Mouse (Mus musculus): ENCODE measurements around the gene Tubb5. TPM values are rescaled to one million over a fixed set of nuclear protein-coding genes. Genes with fewer than 3 reads are reported as not detected.

Tubb5 gene
- polyA plus RNA-seq, 1 experiment = 32.5 TPM

DNA sequence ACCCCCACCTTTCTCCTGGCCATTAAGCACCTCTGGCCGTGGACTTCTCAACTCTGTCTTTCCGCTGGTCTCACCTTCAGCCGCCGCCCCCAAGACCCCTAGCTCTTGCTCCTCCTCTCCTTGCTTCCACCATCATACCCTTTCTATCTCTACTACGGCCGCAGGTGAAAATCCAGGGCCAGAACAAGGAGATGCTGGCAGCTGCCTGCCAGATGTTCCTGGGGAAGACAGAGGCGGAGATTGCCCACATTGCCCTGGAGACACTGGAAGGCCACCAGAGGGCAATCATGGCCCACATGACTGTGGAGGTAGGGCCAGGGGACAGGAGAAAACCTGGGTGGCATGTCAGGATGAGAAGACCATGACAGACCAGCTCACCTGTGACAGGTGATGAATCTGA is 13.7 kb downstream of the Tubb5 start:
- Histone ChIP-seq H3K4me3 (ENCODE audit: insufficient read depth, low read depth, low read length) (peak overlapping the region; percentile 77; the same call in 1 of the 2 replicates), H3K4me1 (ENCODE audit: control insufficient read depth, insufficient read depth, insufficient read length, low read length) (peaks cover 2% of the 10 kb centered on the region; the same call in 1 of the 2 replicates), H3K27ac (replicated peaks; ENCODE audit: low read depth, low read length) (no peak overlapping the region)

DNA sequence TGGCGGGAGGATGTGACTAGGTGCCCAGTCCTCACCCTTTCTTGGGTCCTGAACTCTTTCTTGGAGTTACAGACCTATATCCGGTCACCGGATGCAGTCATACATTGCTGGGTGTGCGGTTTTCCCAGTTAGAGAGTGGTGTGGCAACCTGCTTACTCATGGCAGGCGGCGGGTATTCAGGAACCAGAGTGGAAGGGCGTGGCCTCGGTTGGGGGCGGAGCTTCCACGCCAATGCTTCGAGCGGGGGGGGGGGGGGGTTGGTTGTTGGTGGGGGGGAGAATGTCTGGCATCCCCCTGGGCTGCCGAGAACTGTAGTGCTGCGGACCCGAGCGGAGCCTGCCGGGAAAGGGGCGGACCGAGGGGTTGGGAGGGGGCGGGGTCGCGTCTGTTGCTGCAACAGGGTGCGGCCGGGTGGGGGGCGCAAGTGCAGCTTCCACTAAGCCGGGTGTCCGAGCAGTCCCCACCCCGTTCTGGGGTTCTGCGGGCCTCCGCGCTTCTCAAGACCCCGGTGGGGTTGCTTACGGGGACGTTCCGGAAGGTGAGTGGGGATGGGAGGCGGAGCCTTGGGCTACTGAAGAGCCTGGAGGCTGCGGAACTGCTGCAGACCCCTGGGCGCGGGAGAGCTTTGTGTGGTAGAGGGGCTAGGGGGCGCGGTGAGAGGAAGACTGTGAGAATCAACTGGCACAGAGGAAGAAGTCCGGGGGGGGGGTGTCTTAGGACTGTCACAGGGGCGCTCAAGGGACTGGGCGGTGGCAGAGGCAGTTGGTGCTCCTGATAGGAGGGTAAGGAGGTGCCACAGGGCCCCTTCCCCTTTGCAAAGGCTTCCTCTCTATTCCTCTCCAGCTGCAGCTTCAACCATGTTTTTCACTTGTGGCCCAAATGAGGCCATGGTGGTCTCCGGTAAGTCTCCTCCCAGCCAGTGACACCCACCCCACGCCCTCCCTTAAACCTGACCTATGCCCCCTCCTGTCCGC is 14.9 kb downstream of the Tubb5 start, which contains the start of gene Flot1:
Flot1 (plus strand) TSS at position 267 of the 974 bp plus-strand sequence.
- H3K27ac ChIP-seq (replicated peaks; ENCODE audit: low read depth, low read length) = peak within 1 kb of the TSS; percentile 90
- H3K4me3 ChIP-seq (ENCODE audit: insufficient read depth, low read depth, low read length) = peak within 1 kb of the TSS; percentile 86
- peaks cover 2% of the 10 kb centered on the region; the same call in 1 of the 2 replicates for H3K4me1 ChIP-seq (ENCODE audit: control insufficient read depth, insufficient read depth, insufficient read length, low read length)

DNA sequence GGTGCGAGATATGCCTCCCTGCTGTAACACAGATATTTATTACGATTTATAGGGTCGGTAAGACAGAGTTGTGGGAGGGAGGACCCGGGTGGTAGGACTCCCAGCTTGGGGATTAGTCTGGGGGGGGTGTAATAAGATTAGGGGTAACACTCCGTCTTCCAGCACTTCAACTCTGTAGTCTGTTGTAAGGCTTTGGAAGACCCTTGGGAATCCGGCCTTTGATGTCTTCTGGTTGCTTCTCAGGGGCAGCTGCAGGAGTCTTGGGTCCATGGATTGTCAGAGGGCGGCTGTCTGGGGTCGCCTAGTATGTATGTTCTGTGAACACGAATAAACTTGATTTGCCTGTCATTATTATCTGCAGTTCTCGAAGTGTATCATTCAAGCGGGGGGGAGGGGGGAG is 15.5 kb downstream of the Tubb5 start:
- Histone ChIP-seq H3K4me1 (ENCODE audit: control insufficient read depth, insufficient read depth, insufficient read length, low read length) (peaks cover 2% of the 10 kb centered on the region; the same call in 1 of the 2 replicates), H3K27ac (replicated peaks; ENCODE audit: low read depth, low read length) (peak overlapping the region; percentile 90), H3K4me3 (ENCODE audit: insufficient read depth, low read depth, low read length) (peak overlapping the region; percentile 86)

DNA sequence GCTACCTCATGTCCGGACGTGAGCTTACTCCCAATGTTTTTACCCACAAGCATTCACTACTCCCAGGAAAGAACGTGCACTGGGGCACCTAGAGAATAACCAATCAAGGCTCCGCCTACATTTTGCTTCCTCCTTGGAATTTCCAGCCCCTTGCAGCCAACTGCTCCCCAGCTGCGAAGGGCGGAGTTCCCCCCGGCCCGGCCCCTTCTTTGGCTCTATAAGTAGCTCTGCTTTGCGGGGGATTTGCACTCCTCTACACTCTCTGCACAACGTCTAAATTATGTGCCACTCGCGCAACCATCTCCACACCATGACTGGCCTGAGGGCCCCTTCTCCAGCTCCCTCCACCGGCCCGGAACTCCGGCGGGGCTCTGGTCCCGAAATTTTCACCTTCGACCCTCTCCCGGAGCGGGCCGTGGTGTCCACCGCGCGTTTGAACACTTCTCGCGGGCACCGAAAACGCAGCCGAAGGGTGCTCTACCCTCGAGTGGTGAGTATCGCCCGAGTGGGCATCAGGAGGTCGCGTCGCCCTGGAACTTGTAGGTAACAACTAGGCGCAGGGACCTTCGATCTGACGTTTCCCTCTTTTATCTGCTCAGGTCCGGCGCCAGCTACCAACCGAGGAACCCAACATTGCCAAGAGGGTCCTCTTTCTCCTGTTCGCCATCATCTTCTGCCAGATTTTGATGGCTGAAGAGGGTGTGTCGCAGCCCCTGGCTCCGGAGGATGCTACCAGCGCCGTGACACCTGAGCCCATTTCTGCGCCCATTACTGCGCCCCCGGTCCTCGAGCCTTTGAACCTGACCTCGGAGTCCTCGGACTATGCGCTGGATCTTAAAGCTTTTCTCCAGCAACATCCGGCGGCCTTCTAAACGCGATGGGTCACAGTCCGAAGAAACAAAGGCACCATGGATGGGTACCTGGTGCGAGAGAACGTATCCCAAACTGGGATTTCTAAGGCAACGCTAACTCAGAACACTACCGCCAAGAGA is 16.4 kb downstream of the Tubb5 start, which contains the start of gene Ier3:
Ier3 (plus strand) TSS at position 246 of the 992 bp plus-strand sequence.
- H3K27ac ChIP-seq (replicated peaks; ENCODE audit: low read depth, low read length) = peak within 1 kb of the TSS; percentile 90
- peaks cover 2% of the 10 kb centered on the region; the same call in 1 of the 2 replicates for H3K4me1 ChIP-seq (ENCODE audit: control insufficient read depth, insufficient read depth, insufficient read length, low read length)
- H3K4me3 ChIP-seq (ENCODE audit: insufficient read depth, low read depth, low read length) = peak within 1 kb of the TSS; percentile 86

DNA sequence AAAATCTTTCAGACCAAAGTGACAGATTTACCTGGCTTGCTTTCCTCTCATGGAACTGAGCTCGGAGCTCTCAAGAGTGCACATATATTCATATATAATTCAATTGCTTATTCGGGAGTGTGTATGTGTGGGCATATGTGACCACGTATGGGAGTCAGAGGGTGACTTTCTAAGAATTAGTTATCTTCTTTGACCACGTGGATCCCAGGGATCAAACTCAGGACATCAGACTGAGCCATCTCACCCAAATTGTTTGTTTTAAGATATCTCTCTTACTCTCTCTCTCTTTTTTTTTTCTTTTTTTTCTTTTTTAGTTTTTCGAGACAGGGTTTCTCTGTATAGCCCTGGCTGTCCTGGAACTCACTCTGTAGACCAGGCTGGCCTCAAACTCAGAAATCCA is 18.0 kb downstream of the Tubb5 start:
- no peak overlapping the region for H3K27ac ChIP-seq (replicated peaks; ENCODE audit: low read depth, low read length)
- H3K4me1 ChIP-seq (ENCODE audit: control insufficient read depth, insufficient read depth, insufficient read length, low read length) = peaks cover 2% of the 10 kb centered on the region; the same call in 1 of the 2 replicates
- H3K4me3 ChIP-seq (ENCODE audit: insufficient read depth, low read depth, low read length) = no peak overlapping the region

DNA sequence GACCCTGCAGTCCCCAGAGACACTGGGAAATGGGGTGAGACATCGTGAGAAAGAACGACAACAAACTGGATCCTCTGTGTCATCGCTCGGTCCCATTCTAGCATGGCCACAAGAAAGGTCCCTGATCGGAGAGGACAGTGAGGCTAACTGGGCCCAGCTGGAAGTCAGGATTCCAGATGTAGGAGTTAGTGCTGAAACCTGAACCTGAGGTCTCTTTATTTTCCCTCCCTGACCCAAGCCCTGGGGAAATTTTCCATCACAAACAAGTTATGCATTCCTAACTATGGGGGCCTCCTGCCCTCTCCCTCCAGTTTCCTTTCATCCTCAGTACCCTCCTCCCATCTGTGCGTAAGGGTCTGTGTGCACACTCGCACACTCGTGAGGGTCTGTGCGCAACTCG is 20.9 kb downstream of the Tubb5 start:
- no peak overlapping the region for H3K27ac ChIP-seq (replicated peaks; ENCODE audit: low read depth, low read length)
- peaks cover 22% of the 10 kb centered on the region for H3K4me1 ChIP-seq (ENCODE audit: control insufficient read depth, insufficient read depth, insufficient read length, low read length)
- no peak overlapping the region for H3K4me3 ChIP-seq (ENCODE audit: insufficient read depth, low read depth, low read length)

DNA sequence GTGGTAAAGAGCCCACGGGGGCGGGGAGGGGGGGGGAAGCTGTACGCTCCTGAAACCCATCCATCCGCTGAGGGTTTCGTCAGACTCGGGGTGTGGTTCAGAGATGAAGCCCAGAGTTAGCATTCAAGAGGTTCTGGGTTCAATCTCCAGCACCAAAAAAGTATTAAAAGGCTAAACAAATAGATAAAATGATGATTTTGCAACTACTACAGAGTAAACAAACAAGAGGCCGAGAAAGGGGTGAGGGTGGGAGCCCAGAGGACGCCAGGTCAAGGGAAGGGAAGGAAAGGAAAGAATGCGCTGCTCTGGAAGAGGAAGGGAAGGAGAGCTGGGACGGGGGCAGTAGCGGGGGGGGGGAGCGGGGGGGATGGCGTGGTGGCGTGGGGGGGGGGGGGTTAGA is 21.4 kb downstream of the Tubb5 start:
- Histone ChIP-seq H3K27ac (replicated peaks; ENCODE audit: low read depth, low read length) (no peak overlapping the region), H3K4me3 (ENCODE audit: insufficient read depth, low read depth, low read length) (no peak overlapping the region), H3K4me1 (ENCODE audit: control insufficient read depth, insufficient read depth, insufficient read length, low read length) (peaks cover 22% of the 10 kb centered on the region)

DNA sequence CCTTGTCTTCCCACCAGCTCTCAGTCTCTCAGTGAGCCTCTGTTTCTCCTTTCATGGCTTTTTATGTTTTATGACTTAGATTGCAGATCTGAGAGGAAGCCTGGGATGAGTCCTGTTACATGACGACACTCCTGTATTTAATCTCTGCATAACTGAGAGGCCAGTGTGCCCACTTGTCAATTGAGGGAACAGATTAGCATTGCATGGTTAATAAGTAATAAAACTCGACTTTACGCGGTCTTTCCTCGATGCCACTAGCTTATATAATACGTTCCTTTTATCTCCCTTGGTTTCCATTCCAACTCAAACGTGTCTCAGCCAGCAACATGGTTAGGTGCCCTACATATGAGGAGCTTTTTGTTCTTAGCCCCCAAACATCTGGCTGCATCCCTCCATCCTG is 22.3 kb downstream of the Tubb5 start:
- H3K4me3 ChIP-seq (ENCODE audit: insufficient read depth, low read depth, low read length) = no peak overlapping the region
- peaks cover 24% of the 10 kb centered on the region for H3K4me1 ChIP-seq (ENCODE audit: control insufficient read depth, insufficient read depth, insufficient read length, low read length)
- no peak overlapping the region for H3K27ac ChIP-seq (replicated peaks; ENCODE audit: low read depth, low read length)

DNA sequence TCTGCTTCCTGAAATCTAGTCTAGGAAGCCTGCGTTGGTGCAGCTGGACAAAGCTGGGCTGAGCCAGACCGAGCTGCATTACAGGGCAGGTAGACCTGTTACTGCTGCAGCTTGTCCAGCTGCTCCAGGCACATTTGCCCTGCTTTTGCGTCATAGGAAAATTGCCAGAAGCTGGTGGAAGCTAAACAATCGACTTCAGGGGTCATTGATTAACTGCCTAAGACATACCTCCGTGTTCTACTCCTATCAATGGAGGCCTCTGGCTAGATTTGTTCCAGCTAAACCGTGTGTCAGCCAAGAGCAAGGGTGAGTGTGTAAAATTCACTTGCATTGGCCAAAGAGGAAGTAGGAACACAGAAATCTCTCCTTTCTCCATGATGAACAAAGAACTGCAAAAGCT is 23.4 kb downstream of the Tubb5 start:
- Histone ChIP-seq H3K27ac (replicated peaks; ENCODE audit: low read depth, low read length) (peak overlapping the region; percentile 58), H3K4me1 (ENCODE audit: control insufficient read depth, insufficient read depth, insufficient read length, low read length) (peaks cover 23% of the 10 kb centered on the region), H3K4me3 (ENCODE audit: insufficient read depth, low read depth, low read length) (no peak overlapping the region)

DNA sequence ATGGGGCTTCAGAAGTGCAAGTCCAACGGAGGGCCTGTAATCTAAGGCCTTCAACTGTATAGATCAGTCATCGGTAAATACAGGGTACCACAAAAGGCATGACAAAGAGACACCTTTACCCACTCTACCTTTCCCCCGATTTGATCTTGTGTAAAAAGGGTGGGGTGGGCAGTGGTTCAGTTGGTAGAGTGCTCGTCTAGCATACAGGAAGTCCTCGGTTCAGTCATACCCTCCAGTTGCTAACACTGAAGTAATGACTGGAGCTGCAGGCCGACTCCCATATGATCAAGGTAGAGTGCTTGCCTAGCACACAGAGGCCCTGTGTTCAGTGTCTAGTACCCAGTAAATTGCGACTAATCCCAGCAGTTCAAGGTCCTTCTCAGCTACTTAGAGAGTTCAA is 24.5 kb downstream of the Tubb5 start:
- H3K4me1 ChIP-seq (ENCODE audit: control insufficient read depth, insufficient read depth, insufficient read length, low read length) = peaks cover 27% of the 10 kb centered on the region
- no peak overlapping the region for H3K4me3 ChIP-seq (ENCODE audit: insufficient read depth, low read depth, low read length)
- peak overlapping the region; percentile 81 for H3K27ac ChIP-seq (replicated peaks; ENCODE audit: low read depth, low read length)

DNA sequence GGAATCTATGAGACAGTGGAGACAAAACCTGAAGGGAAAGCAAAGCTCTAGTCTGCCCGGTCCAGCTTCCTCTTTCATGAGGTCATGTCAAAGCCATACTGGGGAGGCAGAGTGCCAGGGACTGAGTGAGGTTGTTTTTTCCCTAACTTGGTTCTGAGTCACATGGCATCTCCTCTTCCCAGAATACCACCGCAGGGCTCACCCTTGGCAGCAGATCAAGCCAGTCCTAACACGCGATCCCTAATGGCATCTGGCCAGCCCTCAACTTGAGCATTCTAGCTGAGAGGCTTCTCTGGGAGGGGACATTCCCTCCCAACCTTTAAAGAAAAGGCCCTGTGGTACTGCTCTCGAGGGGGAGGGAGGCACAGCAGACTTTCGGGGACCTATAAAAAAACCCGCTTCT is 24.9 kb downstream of the Tubb5 start:
- peak overlapping the region; percentile 92 for H3K27ac ChIP-seq (replicated peaks; ENCODE audit: low read depth, low read length)
- H3K4me3 ChIP-seq (ENCODE audit: insufficient read depth, low read depth, low read length) = no peak overlapping the region
- peaks cover 30% of the 10 kb centered on the region for H3K4me1 ChIP-seq (ENCODE audit: control insufficient read depth, insufficient read depth, insufficient read length, low read length)

DNA sequence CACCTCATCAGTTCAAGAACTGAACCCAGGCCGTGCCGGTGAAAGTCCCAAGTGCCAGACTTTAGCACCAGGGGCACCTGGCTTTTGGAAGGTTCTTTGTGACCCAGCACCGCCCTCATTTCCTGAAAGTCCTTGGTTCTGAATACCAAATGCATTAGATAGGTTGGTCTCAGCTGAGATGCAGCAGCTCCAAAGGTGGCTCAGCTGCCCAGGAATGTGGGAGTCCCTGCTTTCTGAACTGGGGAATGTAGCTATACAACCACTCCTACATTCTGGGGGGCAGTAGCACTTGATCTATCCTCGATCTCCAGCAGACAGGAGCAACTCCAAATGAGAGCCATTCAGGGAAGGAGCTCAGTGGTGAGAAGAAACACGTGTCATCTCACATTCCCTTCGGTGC is 25.4 kb downstream of the Tubb5 start:
- H3K4me1 ChIP-seq (ENCODE audit: control insufficient read depth, insufficient read depth, insufficient read length, low read length) = peaks cover 32% of the 10 kb centered on the region
- peak overlapping the region; percentile 92 for H3K27ac ChIP-seq (replicated peaks; ENCODE audit: low read depth, low read length)
- no peak overlapping the region for H3K4me3 ChIP-seq (ENCODE audit: insufficient read depth, low read depth, low read length)

DNA sequence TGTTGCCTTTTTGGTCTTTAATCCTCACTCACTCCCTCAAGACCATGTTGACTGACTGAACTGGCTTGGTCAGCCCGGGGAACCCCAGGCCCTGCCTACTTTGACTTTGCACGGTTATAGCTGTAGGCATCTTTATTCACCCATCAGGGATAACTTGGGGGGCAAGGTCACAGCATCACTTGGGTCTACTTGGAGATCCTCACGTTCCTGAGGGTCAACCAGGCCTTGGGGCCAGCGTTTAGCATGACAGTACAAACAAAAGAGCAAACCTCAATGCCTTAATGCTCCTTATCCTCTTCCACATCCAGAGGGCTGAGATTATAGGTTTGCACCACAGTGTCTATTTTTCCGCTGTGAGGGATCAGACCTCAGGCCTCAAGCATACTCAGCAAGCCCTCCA is 25.8 kb downstream of the Tubb5 start:
- Histone ChIP-seq H3K4me3 (ENCODE audit: insufficient read depth, low read depth, low read length) (no peak overlapping the region), H3K4me1 (ENCODE audit: control insufficient read depth, insufficient read depth, insufficient read length, low read length) (peaks cover 36% of the 10 kb centered on the region), H3K27ac (replicated peaks; ENCODE audit: low read depth, low read length) (peak overlapping the region; percentile 92)

DNA sequence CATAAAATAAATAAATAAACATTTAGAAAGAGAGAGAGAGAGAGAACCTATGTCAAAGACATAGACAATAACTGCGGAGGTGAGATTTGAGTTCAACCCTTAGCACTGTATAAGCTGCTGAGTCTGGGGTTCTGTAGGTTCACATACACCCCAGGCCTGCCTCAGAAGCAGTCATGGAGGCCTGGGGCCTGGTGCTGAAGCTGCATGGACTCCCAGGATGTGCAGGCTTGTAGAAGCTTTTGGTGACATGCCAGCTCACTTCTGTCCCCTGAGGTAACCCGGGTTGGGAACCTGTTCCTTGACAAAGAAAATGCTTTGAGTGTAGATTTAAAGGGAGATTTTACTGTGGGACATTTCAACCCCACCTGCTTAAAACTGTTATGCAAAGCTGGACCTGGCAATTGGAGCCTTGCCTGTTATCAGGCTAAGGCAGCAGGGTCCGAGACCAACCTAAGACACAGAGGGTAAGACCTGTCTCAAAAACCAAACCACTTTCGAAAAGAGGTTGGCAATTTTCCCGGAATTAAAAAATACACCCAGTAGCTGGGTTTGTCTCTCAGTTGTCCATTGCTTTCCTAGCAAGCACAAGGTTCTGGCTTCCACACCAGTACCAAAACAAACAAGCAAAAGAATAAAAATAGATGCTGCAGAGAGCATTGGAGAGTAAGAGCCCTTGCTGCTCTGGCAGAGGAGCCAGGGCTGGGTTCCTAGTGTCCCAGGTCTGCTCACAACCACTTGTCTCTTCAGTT is 27.0 kb downstream of the Tubb5 start:
- Histone ChIP-seq H3K4me3 (ENCODE audit: insufficient read depth, low read depth, low read length) (no peak overlapping the region), H3K4me1 (ENCODE audit: control insufficient read depth, insufficient read depth, insufficient read length, low read length) (peaks cover 36% of the 10 kb centered on the region), H3K27ac (replicated peaks; ENCODE audit: low read depth, low read length) (peak overlapping the region; percentile 45)

All from brown adipose tissue, adult 24 weeks (tissue).